Mouse (Mus musculus): ENCODE measurements around the gene Slc22a21.
"Not testable (repeated sequence)": the region's sequence is repeated elsewhere in the genome, so short reads cannot be mapped to it uniquely, and the experiment has no call there.

Slc22a21 gene

GRCm38 (mm10) chr11:53979788-53980621 is at the start of gene Slc22a21:
Gene Slc22a21, minus strand, starts transcription at chr11:53980332.
- DNase-seq (ENCODE audit: extremely low read depth, low read depth, low spot score), result no peak

GRCm38 (mm10) chr11:54028997-54029396 is 48.9 kb upstream of the Slc22a21 start:
- no peak for DNase-seq (ENCODE audit: extremely low read depth, low read depth, low spot score)

- DNase-seq (ENCODE audit: extremely low read depth, low read depth, low spot score), result no peak
These were observed 48.2 kb upstream of the Slc22a21 start, which contains the start of gene Slc22a4 for GRCm38 (mm10) chr11:54028044-54028951. Gene Slc22a4, minus strand, starts transcription at chr11:54028090.

- DNase-seq (ENCODE audit: extremely low read depth, low read depth, low spot score), result no peak
These were observed 47.3 kb upstream of the Slc22a21 start for GRCm38 (mm10) chr11:54027131-54028043.

GRCm38 (mm10) chr11:54026491-54027041 is 46.4 kb upstream of the Slc22a21 start:
- no peak for DNase-seq (ENCODE audit: extremely low read depth, low read depth, low spot score)

- no peak for DNase-seq (ENCODE audit: extremely low read depth, low read depth, low spot score)
These were observed 41.4 kb upstream of the Slc22a21 start for GRCm38 (mm10) chr11:54021396-54022093.

- no peak for DNase-seq (ENCODE audit: extremely low read depth, low read depth, low spot score)
These were observed 39.0 kb upstream of the Slc22a21 start for GRCm38 (mm10) chr11:54018893-54019732.

- no peak for DNase-seq (ENCODE audit: extremely low read depth, low read depth, low spot score)
These were observed 37.5 kb upstream of the Slc22a21 start for GRCm38 (mm10) chr11:54017596-54017995.

GRCm38 (mm10) chr11:54016051-54016450 is 35.9 kb upstream of the Slc22a21 start:
- DNase-seq (ENCODE audit: extremely low read depth, low read depth, low spot score), result no peak

- DNase-seq (ENCODE audit: extremely low read depth, low read depth, low spot score), result no peak
These were observed 32.8 kb upstream of the Slc22a21 start for GRCm38 (mm10) chr11:54012961-54013360.

GRCm38 (mm10) chr11:54011255-54011654 is 31.1 kb upstream of the Slc22a21 start:
- no peak for DNase-seq (ENCODE audit: extremely low read depth, low read depth, low spot score)

- no peak for DNase-seq (ENCODE audit: extremely low read depth, low read depth, low spot score)
These were observed 28.3 kb upstream of the Slc22a21 start for GRCm38 (mm10) chr11:54008416-54008920.

- DNase-seq (ENCODE audit: extremely low read depth, low read depth, low spot score), result no peak
These were observed 27.6 kb upstream of the Slc22a21 start for GRCm38 (mm10) chr11:54007717-54008116.

GRCm38 (mm10) chr11:54006901-54007300 is 26.8 kb upstream of the Slc22a21 start:
- no peak for DNase-seq (ENCODE audit: extremely low read depth, low read depth, low spot score)

GRCm38 (mm10) chr11:54006362-54006761 is 26.2 kb upstream of the Slc22a21 start:
- not testable (repeated sequence) for DNase-seq (ENCODE audit: extremely low read depth, low read depth, low spot score)

- DNase-seq (ENCODE audit: extremely low read depth, low read depth, low spot score), result no peak
These were observed 24.6 kb upstream of the Slc22a21 start for GRCm38 (mm10) chr11:54004734-54005133.

- DNase-seq (ENCODE audit: extremely low read depth, low read depth, low spot score), result no peak
These were observed 24.1 kb upstream of the Slc22a21 start for GRCm38 (mm10) chr11:54004221-54004620.
